Mouse (Mus musculus) thymus, adult 2 months (tissue): ENCODE measurements around the gene Chit1.

Source experiments
- CTCF ChIP-seq: fragments of 200-500 bp; IDR thresholded peaks from 2 replicates; pipeline ENCODE4 v1.5.1; 2012; ENCODE audit warnings: mild to moderate bottlenecking, control low read depth, low read length, moderate library complexity, borderline replicate concordance; ENCODE audit not compliant: control insufficient read depth, poor library complexity, insufficient read depth; ENCODE audit errors: extremely low read depth
- POLR2A ChIP-seq: fragments of 200-500 bp; IDR thresholded peaks from 2 replicates; pipeline ENCODE4 v1.6.1; 2012; ENCODE audit warnings: mild to moderate bottlenecking, low read length, control low read depth, moderate library complexity; ENCODE audit not compliant: control insufficient read depth, poor library complexity, insufficient read depth; ENCODE audit errors: extremely low read depth

DNA sequence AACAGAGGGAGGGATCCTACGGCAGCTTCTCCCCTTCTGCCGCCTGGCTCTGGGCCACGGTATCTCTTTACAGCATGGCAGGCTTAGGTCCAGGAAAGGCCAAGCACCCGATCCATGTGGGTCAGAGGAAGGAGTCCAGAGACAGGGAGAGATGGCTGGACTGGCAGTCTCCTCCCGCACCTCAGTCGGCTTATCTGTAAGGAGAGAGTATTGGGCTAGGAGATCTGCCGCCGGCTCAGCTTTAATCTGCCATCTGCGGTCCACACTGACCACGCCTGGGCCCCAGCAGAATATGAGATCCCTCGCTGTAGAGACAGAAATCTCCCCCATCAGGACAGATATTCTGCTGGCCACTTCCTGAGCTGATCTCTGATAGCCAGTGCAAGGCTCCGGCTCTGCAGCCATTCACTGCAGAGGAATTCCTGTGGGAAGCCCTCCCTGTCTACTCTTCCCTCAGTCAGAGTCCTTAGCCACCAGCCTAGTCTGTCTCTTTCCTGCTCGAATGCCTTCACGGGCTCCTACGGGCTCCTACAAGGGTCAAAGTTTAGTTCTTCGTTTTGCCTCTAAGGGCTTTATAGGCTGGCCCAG lies 24.1 kb upstream of the Chit1 start:
- TF ChIP-seq CTCF (no peak), POLR2A (no peak)
